Mouse (Mus musculus): ENCODE data around the gene Rbms2. TPM values are rescaled to one million over a fixed set of nuclear protein-coding genes. Genes with fewer than 3 reads are reported as not detected.
"Not testable (repeated sequence)": the region's sequence is repeated elsewhere in the genome, so short reads cannot be mapped to it uniquely, and the experiment has no call there.

The Rbms2 gene
- total RNA-seq (2021) = 10 to 100 TPM; 79.3 to 82.2 TPM
- long read RNA-seq, experiment 1, transcript Rbms2-201 (13 exons, 1,481 nt) = major isoform, 7 of 20 reads
- long read RNA-seq, experiment 1, partial matches to known transcripts = 10 of 20 reads
- long read RNA-seq, experiment 1, other reads (novel, unspliced or antisense) = 3 of 20 reads
- long read RNA-seq, experiment 2, partial matches to known transcripts = 9 of 13 reads
- long read RNA-seq, experiment 2, other reads (novel, unspliced or antisense) = 3 of 13 reads

GRCm38 (mm10) chr10:128179989-128180388 is at the start of gene Rbms2:
Gene Rbms2, minus strand, starts transcription at chr10:128180297.
- intact Hi-C loops (cut with DNase I) = no loop called here
- peak; percentile 42 to 48 for DNase-seq

- DNase-seq = no peak
- intact Hi-C loops (cut with DNase I) = no loop called here
Measured at GRCm38 (mm10) chr10:128228009-128228408, 47.9 kb upstream of the Rbms2 start.

GRCm38 (mm10) chr10:128227592-128227991 is 47.5 kb upstream of the Rbms2 start:
- intact Hi-C loops (cut with DNase I) = no loop called here
- no peak for DNase-seq

GRCm38 (mm10) chr10:128225538-128225937 is 45.4 kb upstream of the Rbms2 start, which contains the start of gene Mip:
Gene Mip, plus strand, starts transcription at chr10:128225838.
- intact Hi-C loops (cut with DNase I) = no loop called here
- DNase-seq = no peak

- no peak for DNase-seq
- intact Hi-C loops (cut with DNase I) = no loop called here
Measured at GRCm38 (mm10) chr10:128225064-128225463, 45.0 kb upstream of the Rbms2 start.

GRCm38 (mm10) chr10:128221533-128222286 is 41.6 kb upstream of the Rbms2 start:
- DNase-seq = no peak
- intact Hi-C loops (cut with DNase I) = no loop called here

GRCm38 (mm10) chr10:128218387-128219117 is 38.5 kb upstream of the Rbms2 start:
- intact Hi-C loops (cut with DNase I) = no loop called here
- no peak for DNase-seq

- DNase-seq = no peak
- intact Hi-C loops (cut with DNase I) = no loop called here
Measured at GRCm38 (mm10) chr10:128214981-128215380, 34.9 kb upstream of the Rbms2 start.

GRCm38 (mm10) chr10:128214112-128214511 is 34.0 kb upstream of the Rbms2 start:
- DNase-seq; intact Hi-C loops (cut with DNase I): not testable (repeated sequence)

GRCm38 (mm10) chr10:128212871-128213323 is 32.8 kb upstream of the Rbms2 start:
- intact Hi-C loops (cut with DNase I) = loop anchor here (2.0 kb wide), 1 partner anchor 72 kb away; no protein-coding TSS in a partner anchor
- DNase-seq = peak; percentile 51 to 69

- intact Hi-C loops (cut with DNase I) = loop anchor here (2.0 kb wide), 1 partner anchor 73 kb away; no protein-coding TSS in a partner anchor
- DNase-seq = no peak
Measured at GRCm38 (mm10) chr10:128212148-128212547, 32.1 kb upstream of the Rbms2 start.

GRCm38 (mm10) chr10:128211390-128212108 is 31.5 kb upstream of the Rbms2 start, which contains the start of gene Spryd4:
Gene Spryd4, minus strand, starts transcription at chr10:128211807.
- intact Hi-C loops (cut with DNase I) = loop anchor here (2.0 kb wide), 1 partner anchor 73 kb away; no protein-coding TSS in a partner anchor
- peak; percentile 88 to 92 for DNase-seq

- no peak for DNase-seq
Measured at GRCm38 (mm10) chr10:128210954-128211353, 30.9 kb upstream of the Rbms2 start.

GRCm38 (mm10) chr10:128210131-128210530 is 30.0 kb upstream of the Rbms2 start:
- DNase-seq = no peak
- intact Hi-C loops (cut with DNase I) = no loop called here

More at GRCm38 (mm10) chr10:128210954-128211353, 30.9 kb upstream of the Rbms2 start:
- intact Hi-C loops (cut with DNase I) = no loop called here

- DNase-seq = no peak
- intact Hi-C loops (cut with DNase I) = no loop called here
Measured at GRCm38 (mm10) chr10:128209311-128210009, 29.4 kb upstream of the Rbms2 start.

- intact Hi-C loops (cut with DNase I) = no loop called here
- DNase-seq = no peak
Measured at GRCm38 (mm10) chr10:128208326-128208725, 28.2 kb upstream of the Rbms2 start.

- intact Hi-C loops (cut with DNase I) = no loop called here
- no peak for DNase-seq
Measured at GRCm38 (mm10) chr10:128204941-128205340, 24.8 kb upstream of the Rbms2 start.

- intact Hi-C loops (cut with DNase I) = no loop called here
- DNase-seq = no peak
Measured at GRCm38 (mm10) chr10:128201856-128202255, 21.8 kb upstream of the Rbms2 start.

All from heart, postnatal 14 days (tissue).